Mouse (Mus musculus) stomach, embryonic 14.5 days (tissue): ENCODE data around the gene Ep300. TPM values are rescaled to one million over a fixed set of nuclear protein-coding genes. Genes with fewer than 3 reads are reported as not detected.
"Not testable (repeated sequence)": the region's sequence is repeated elsewhere in the genome, so short reads cannot be mapped to it uniquely, and the experiment has no call there.

Experiments
- ATAC-seq: fragments of 200-750 bp; cut with Nextera tagmentation; 2 replicates; pipeline ENCODE4 v1.8.0; 2017; ENCODE audit warnings: low read depth, moderate TSS enrichment; ENCODE audit not compliant: insufficient number of reproducible peaks, insufficient read depth, low FRiP score
- H3K27ac ChIP-seq: fragments of 300-500 bp; sonication (generic); 2 replicates; pipeline ENCODE4 v1.5.1; 2014; ENCODE audit warnings: mild to moderate bottlenecking, low read length, moderate library complexity, mixed read lengths
- H3K27me3 ChIP-seq: fragments of 300-500 bp; sonication (generic); 2 replicates; pipeline ENCODE4 v1.6.1; 2014; ENCODE audit warnings: low read length, control low read depth, mixed read lengths; ENCODE audit not compliant: control insufficient read depth, insufficient read depth
- H3K36me3 ChIP-seq: fragments of 300-500 bp; sonication (generic); 2 replicates; pipeline ENCODE4 v1.6.1; 2014; ENCODE audit warnings: mild to moderate bottlenecking, control low read depth, low read length, moderate library complexity, mixed read lengths; ENCODE audit not compliant: control insufficient read depth, insufficient read depth
- H3K4me1 ChIP-seq: fragments of 300-500 bp; sonication (generic); 2 replicates; pipeline ENCODE4 v1.6.1; 2014; ENCODE audit warnings: low read length, control low read depth, mixed read lengths; ENCODE audit not compliant: control insufficient read depth, insufficient read depth
- H3K4me2 ChIP-seq: fragments of 300-500 bp; sonication (generic); replicated peaks from 2 replicates; pipeline ENCODE4 v1.6.1; 2014; ENCODE audit warnings: low read depth, low read length, control low read depth
- H3K4me3 ChIP-seq: fragments of 300-500 bp; sonication (generic); 2 replicates; pipeline ENCODE4 v1.5.1; 2014; ENCODE audit warnings: low read depth, low read length, control low read depth
- H3K9ac ChIP-seq: fragments of 300-500 bp; sonication (generic); replicated peaks from 2 replicates; pipeline ENCODE4 v1.6.1; 2014; ENCODE audit warnings: low read depth, mild to moderate bottlenecking, control low read depth, low read length, moderate library complexity, mixed read lengths
- H3K9me3 ChIP-seq: fragments of 300-500 bp; sonication (generic); 2 replicates; pipeline ENCODE4 v1.6.1; 2016; ENCODE audit warnings: low read depth, low read length, control low read depth; ENCODE audit not compliant: control insufficient read depth
- WGBS: fragments of 180-500 bp; shearing (Covaris S2); extraction: QIAGEN DNeasy Blood & Tissue Kit; methylation state at CpG from one replicate; pipeline ENCODE4 v1.1.7; 2014; 5-methylcytosine and 5-hydroxymethylcytosine counted together
- microRNA-seq: library from miRNA; unstranded; fragments of <30 nt; microRNA quantifications from one replicate; pipeline ENCODE4, GENCODE M21; 2016
- polyA plus RNA-seq: library from polyadenylated mRNA; unstranded; fragments of >200 nt; fragmentation: Nextera tagmentation; extraction: Ambion mirVana; gene quantifications from 2 replicates; pipeline ENCODE4 v1.2.1, GENCODE M21; 2014

Ep300 gene
- polyA plus RNA-seq, 1 experiment from 2014 or later = 39.7 TPM

DNA sequence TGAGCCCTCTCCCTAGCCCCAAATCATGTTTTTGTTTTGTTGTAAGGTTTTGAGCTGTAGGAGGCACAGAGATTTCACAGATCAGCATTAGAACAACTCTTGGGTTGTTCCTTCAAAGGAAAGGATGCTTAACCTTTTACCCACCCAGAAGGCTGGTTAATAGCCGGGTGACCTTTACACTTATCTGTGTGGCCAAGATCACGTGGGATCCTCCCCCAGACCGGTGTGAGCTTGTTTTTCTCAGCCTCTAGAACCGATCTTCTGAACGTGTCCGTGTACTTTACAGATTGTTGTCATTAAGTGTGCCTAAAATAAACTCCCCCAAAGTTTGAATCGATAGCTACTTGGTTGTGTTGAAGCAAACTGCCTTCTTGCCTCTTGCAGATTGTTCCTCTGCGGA lies 115.5 kb downstream of the Ep300 start:
- no peak overlapping the region for H3K9ac ChIP-seq
- no peak overlapping the region for H3K27ac ChIP-seq
- H3K4me3 ChIP-seq = no peak overlapping the region
- H3K9me3 ChIP-seq = no peaks in the 10 kb centered on the region
- H3K27me3 ChIP-seq = 0 out of 2 replicates have a peak, but pooled peaks cover 2% of the 10 kb centered on the region
- ATAC-seq = no peak
- 62% methylated on average over 8 of the region's 8 CpGs for WGBS
- H3K4me2 ChIP-seq = no peak overlapping the region
- H3K36me3 ChIP-seq = peaks cover 22% of the 10 kb centered on the region
- H3K4me1 ChIP-seq = no peaks in the 10 kb centered on the region

DNA sequence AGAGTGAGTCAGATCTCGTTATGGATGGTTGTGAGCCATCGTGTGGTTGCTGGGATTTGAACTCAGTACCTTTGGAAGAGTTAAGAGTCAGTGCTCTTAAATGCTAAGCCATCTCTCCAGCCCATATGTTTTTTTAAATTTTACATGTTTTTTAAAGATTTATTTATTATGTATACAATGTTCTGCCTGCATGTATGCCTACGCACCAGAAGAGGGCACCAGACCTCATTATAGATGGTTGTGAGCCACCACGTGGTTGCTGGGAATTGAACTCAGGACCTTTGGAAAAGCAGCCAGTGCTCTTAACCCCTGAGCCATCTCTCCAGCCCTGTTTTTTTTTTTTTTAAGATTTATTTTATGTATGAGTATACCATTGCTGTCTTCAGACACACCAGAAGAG lies 116.2 kb downstream of the Ep300 start:
- not testable (repeated sequence) for H3K4me1 ChIP-seq, ATAC-seq, H3K4me2 ChIP-seq, H3K9me3 ChIP-seq, H3K27me3 ChIP-seq, H3K9ac ChIP-seq, H3K4me3 ChIP-seq, H3K27ac ChIP-seq
- WGBS = 79% methylated on average over 4 of the region's 4 CpGs
- peaks cover 30% of the 10 kb centered on the region for H3K36me3 ChIP-seq

Small RNA genes within 50 kb of the gene (microRNA-seq; reads per million reads assigned to microRNA genes)
- gene Gm23880 = not detected

Other genes starting within 250 kb of the Ep300 start
- 110 and 114 TPM in 2 replicates for gene Slc25a17, start 224.5 kb upstream of the Ep300 start, polyA plus RNA-seq
- 153 and 154 TPM in 2 replicates for gene St13, start 185.3 kb upstream of the Ep300 start, polyA plus RNA-seq
- 7.8 and 9.0 TPM in 2 replicates for gene Xpnpep3, start 185.2 kb upstream of the Ep300 start, polyA plus RNA-seq
- 1.5 and 2.3 TPM in 2 replicates for gene Dnajb7, start 177.1 kb upstream of the Ep300 start, polyA plus RNA-seq
- 523 and 527 TPM in 2 replicates for gene Rbx1, start 119.1 kb upstream of the Ep300 start, polyA plus RNA-seq
- gene L3mbtl2, start 78.5 kb downstream of the Ep300 start, polyA plus RNA-seq = 18.0 and 19.1 TPM in 2 replicates
- gene Chadl, start 111.9 kb downstream of the Ep300 start, polyA plus RNA-seq = 3.0 and 4.7 TPM in 2 replicates
- 35.5 and 46.2 TPM in 2 replicates for gene Zc3h7b, start 159.7 kb downstream of the Ep300 start, polyA plus RNA-seq
- gene Rangap1, start 160.2 kb downstream of the Ep300 start, polyA plus RNA-seq = 90.9 and 92.7 TPM in 2 replicates
- 23.7 and 25.6 TPM in 2 replicates for gene Tef, start 217.1 kb downstream of the Ep300 start, polyA plus RNA-seq